Mouse (Mus musculus) left cerebral cortex, adult 8-10 months (tissue): ENCODE data around the gene Hoxd9. TPM values are rescaled to one million over a fixed set of nuclear protein-coding genes. Genes with fewer than 3 reads are reported as not detected.

Experiments
- DNase-seq, 2 experiments: peaks; one replicate each; pipeline ENCODE4 v3.0.0; 2022; ENCODE audit warnings: low spot score in 2 of 2
- total RNA-seq, 4 experiments: library from RNA; stranded (reverse); gene quantifications; 2 replicates each; pipeline ENCODE4 v1.2.4; 2022

Gene Hoxd9
- not detected for total RNA-seq

DNA sequence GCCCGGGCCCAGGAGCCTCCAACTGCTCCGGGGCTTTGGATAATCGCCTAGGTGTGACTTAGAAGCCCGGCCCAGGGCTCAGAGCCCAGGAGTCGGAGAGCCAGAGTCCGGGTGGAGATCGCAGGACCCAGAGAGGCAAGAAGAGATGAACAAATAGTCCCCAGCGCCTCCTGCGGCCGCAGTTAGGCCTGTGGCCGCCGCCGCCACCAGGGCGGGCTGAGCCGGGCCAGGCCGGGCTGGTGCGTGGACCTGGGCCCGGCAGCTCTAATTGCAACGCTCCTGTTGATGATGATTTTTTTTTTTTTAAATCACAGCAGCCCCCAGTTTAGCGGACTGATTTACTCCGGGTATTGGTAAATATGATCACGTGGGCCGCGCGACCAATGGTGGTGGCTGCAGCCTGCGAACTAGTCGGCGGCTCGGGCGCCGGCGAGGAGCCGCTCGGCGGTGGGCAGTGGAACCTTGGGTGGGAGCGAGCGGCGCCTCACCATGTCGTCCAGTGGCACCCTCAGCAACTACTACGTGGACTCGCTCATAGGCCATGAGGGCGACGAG is at the start of gene Hoxd9:
Gene Hoxd9, plus strand, starts transcription at position 161 of the 555 bp plus-strand sequence.
- no peak for DNase-seq

DNA sequence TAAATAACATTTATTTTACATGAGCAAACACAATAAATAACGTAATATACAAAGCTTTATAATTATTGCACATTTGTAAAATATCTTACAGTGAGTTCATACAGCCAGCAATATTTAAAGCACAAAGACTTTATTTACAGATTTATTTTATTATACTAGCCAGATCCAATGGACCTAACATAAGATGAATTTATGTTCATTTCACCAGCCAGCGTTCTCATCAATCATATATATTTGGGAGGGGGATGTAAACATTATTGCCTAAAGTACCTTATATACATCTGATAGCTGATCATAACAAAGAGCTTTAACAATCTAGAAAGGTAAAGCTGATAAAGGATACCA is 44.6 kb upstream of the Hoxd9 start:
- no peak for DNase-seq

DNA sequence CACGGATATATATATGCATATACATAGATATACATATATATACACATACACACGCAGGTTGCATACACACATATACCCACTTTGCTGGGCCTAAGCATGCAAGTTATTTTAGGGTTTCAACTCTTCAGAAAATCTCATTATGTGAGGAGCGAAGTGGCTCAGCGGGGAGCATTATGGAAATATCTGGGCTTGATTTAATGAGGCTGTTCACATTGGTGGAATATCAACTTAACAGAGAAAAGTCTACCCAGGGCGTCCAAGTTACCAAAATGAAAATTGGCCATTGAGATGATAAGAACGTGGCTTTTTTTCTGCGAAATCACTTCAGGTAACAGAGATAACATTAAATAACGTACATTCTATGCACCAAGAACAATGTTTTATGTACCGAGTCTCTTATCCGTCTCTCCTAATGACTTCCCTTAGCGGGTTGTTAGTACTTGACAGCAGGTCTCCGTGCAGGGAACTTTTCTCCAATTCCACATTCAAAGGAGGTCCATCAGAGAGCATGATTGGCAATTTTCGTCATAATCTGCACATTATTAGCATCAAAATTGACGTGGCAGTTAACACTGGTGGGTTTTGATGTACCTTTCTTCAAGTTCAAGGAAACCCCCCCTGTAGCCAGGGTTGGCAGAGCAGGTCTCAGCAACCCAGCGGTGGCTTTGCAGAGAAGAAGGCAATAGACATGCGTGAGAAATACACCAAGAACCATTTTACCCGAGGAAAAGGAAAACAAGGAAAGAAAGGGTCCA is 43.6 kb upstream of the Hoxd9 start:
- DNase-seq = no peak

DNA sequence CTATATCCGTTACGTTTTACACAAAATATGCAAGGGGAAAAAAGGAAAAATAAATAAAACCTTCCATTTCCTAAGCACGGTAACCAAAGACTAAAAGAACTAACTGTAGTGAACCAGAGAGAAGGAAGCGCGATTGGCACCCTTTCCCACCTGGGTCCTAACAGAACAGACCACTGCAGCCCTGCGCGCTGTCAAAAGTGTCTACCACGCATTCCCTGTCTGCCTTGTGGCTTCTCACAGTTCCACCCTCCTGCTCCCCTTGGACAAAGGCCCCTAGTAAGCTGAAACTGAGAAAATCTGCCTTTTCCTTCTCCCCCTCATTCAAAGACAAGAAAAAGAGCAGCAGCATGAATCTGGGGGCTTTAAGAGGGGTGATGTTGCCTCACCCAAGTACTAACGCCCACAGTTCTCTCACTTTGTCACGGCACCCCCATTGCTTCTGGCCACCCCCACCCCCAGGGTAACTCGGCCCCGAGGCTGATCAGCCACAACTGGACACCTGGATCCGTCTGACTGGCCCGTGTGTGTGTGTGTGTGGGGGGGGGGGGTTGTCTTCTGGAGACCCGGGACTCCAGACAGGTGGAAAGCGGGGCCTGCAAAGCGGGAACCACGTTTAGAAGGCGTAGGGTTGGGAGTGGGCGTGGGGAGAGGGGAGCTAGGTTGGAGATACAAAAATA is 42.6 kb upstream of the Hoxd9 start:
- no peak for DNase-seq

DNA sequence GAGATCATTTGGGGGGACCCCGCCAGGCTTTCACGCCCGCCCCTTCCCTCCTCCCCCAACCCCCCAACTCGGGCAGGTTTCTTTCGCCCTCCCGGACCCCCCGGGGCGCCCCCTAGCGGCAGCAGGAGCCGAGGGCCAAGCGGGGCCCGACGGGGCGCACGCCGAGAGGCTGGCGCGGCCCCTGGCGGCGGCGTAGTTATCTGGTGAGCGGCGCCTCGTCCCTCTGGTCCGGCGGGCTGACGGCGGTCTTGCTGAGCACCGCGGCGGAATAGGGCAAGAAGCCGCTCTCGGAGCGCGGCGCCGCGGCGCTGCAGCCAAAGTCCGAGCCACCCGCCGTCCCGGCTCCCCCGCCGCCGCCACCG is 42.1 kb upstream of the Hoxd9 start:
- no peak for DNase-seq

DNA sequence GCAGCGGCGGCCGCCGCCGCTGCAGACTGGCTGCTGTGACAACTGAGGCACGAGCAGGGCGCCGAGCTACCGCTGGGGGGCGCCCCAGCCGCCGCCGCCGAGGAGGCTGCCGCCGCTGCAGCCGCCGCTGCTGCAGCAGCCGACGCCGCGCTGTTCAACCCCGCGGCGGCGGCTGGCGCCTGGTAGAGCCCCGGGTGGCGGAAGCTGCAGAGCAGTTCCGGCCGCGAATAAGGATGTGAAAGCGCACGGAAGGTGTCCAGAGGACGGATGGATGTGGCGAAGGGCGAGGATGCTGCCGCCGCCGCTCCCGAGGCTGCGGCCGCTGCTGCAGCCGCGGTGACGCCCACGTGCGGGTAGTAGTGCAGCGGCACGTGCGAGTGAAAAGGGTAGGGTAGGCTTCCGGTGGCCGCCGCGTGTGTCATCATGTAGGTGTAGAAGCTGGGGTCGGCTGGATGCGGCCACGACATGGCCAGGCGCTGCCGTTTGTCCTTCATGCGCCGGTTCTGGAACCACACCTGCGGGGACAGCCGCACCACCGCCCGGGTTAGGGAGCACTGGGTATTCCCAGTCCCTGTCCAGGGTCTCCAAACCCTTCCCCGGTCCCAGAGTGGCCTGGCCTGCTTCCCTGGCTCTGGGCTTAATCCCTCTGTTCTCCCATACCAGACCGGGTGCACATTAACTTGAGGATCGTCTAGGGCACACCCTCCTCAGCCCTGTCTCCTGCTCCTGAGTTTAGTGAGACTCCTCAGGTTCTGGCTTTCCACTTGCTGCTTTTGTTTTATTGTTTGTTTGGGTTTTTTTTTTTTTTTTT is 41.5 kb upstream of the Hoxd9 start:
- DNase-seq = no peak

DNA sequence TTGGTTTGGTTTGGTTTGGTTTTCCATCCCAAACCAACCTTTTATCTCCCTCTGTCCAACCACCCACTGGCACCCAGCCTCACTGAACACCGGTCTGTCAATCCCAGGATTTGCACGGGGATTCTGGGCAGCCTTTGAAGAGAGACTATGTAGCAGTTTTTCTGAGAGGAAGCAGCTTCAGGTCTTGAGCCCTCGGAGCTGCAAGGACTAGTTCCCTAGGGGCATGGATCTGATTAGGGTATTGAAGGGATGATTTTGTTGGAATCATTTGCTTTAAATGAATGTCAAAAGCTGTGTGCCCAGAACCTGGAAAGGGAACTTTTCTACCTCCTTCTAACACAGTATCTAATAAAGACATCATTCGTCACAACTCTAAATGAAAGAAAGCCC is 40.9 kb upstream of the Hoxd9 start:
- DNase-seq = no peak

DNA sequence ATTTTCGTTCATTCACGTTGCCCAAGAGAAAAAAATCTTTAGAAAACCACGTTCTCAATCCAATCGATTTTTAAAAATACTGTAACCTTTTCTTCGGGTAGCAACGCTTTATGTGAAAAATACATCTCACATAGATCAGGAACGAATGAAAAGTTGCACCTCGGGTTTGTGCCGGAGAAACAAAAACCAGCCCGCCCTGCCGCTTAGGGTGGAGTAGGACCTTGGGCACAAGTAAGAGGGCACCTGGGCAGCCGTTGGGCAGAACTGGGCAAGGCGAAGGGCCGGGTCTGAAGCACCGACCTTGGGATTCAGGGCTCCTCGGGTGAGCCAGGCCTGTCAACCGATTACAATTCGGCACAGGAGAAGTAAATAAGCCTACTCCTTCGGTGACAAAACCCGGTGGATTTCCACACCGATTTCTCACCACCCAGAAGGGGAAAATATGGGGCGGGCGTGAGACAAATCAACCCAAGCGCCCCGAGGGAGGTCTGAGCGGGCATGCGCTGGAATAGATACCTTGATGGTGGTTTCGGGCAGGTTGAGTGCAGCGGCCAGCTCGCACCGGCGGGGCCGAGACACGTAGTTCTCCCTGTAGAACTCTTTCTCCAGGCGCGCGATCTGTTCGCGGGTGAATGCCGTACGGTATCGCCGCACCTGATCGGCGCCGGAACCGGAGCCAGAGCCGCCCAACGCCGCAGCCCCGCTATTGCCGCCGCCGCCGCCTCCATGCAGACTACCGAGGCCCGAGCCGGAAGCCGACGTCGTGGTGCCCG is 40.1 kb upstream of the Hoxd9 start:
- no peak for DNase-seq

DNA sequence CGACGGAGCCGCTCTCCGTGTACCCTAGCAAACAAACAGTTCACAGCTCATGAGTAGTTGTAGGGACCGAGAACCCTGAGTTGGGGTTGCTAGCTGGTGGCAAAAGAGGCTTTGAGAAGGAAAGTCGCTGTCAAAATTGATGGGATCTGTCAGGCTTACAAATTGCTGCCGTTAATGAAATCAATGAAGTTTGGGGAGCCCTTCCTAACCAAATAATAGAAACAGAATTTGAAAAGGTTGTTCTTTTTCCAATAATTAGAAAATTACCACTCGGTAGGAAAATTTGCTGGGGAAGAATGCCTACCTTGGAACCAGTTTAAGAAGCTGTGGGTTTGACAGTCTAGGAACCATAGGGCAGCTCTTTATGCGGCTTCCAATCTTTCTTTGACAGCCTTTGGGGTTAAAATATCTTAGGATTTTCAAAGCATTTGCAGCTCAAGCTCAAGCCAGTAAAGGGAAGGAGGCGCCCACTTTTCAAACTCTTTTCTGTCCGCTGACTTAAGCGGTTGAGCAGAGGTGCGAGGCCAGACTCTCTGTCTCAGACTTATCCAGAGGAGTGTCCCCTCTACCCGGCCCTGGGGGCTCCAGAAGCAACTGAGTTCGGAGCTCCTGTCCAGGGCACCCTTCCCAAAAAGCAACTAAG is 39.4 kb upstream of the Hoxd9 start:
- no peak for DNase-seq

DNA sequence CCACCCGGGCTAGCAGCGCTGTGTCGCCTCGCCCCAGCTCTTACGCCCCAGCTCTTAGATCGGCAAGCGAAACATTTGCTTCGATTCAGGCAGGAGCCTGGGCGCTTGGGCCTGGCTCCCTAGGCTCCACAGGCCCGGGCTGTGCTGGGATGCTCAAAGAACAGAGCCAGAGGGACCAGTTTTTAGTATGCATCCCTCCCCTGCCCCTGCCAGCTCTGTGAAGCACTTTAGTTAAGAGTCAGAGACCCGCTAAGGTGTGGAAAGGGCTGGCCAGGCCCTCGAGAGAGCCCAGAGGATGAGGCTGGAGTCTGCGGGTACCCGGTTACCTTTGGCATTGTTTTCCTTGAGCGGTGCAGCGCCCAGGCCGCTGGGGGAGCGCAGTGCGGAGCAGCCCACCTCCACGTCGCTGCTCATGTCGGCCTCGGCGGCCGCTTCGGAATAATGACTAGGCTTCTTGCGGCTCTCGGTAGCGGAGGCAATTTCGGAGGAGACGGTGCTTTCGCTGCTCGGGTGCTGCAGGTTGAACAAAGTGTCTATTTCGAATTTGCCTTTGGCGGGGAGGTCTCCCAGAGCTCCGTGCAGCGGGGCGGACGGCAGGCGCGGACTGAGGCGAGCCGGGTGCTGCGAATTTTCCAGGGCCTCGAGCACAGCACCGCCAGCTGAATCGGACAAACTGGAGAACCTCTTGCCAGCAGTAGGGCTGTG is 38.7 kb upstream of the Hoxd9 start:
- no peak for DNase-seq

DNA sequence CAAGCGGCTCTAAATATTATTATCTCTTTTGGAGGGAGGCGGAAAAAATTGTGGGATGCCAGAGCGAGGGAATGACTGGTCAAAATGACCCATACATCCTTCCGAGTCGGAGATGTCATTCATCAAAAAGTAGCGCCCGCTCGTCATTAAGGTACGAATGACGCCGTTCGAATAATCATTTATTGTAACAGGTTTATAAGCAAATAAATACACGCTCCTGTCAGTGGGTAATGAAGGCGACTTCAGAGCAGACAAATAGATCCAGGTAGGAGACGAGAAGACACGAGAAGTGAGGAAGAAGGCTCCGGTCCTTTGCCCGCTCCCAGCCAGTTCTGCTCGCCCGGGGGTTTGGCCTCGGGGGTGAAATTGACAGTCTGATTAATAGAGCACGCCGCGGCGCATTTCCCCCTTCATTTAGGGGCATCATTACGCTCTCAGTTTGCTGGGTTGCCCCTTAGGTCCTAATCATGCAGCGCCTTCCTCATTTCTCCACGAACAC is 38.0 kb upstream of the Hoxd9 start, which contains the start of gene Evx2:
Gene Evx2, minus strand, starts transcription at position 51 of the 499 bp plus-strand sequence.
- DNase-seq = no peak

DNA sequence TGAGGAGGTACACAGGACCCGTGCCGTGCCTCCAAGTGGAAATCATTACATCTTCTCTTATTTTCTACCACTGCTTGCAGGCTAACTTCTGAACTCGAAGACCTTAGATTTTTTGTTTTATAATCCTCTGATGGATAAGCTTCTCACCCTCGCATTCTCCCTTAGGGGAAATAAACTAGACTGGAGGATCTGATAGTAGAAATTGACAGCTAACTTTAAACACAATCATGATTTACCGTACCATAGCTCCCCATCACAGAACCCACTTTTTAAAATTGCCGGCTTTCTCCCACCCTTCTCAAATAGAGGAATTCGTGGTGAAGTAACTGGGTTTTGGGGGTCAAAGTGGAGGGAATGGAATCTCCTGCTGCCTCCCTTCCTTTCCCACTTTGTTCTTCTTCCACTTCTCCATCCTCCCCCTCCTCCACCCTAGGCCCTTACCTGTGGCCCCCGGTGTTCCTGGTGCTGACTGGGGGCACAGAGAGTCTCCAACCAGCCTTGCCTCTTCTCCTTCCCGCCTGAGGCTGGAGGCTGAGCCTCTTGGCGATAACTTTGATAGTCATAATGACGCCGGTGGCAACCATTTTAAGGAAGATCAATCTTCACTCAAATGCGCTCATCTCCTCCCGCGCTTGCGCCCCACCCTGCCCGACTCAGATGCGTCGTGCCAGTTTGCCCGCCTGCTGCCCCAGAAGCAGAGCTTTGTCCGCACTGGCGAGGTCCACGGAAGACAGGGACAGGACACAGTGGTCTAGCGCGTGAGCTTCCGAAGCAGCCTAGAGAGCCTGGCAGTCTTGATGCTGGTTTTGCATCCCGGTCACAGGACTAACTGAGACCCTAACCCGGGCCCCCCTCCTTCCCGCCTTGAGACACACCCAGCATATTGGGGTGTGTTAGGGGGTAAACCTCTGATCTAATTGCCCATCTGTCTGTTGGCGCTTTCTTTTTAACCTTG is 36.8 kb upstream of the Hoxd9 start:
- DNase-seq = no peak

DNA sequence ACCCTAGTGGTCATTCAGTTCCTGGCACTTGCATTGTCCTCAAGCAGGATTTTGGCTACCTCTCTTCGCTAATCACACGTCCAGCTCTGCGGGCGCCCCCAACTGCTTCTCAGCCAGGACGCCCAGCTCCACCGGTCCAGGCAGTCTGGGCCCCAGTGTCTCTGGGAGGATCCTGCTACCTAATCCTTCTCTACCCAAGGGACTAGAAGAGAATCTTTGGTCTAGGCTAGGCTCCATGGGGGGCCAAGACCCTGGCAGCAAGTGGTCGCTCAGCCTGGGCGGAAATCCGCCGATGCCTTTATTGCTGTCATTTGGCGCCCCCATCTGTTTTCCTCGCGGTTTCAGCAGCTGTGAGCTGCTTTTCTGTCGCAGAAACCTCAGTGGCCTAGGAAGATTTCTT is 35.8 kb upstream of the Hoxd9 start:
- DNase-seq = no peak

DNA sequence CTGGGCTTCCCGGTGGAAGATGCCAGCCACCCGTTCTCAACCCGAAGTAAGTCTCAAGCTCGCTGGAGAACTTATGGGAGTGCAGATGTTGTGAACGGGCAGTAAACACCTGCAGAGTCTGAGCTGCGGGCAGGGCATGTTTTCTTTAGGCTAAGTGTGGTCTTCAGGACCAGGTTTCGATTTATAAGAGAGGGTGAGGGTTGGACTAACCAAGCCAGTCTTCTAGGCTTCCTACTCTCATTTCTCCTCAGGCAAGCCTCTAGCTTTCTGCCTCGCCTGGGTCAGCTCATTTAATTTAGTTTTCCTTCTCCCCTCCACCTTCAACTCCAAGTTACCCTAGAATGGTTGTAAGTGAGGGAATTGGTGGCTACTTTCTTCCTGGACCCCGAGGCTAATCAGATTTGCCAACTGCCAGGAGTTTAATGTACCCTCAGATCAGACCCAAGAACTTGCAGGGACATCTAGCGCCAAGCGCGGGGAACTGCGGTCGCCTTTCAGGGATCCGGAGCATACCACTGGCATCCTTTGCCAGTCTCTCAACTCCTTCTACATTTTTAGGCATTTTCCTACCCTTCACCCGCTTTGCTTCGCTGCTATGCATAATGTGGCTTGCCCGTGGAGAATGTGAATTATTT is 34.1 kb upstream of the Hoxd9 start:
- no peak for DNase-seq

DNA sequence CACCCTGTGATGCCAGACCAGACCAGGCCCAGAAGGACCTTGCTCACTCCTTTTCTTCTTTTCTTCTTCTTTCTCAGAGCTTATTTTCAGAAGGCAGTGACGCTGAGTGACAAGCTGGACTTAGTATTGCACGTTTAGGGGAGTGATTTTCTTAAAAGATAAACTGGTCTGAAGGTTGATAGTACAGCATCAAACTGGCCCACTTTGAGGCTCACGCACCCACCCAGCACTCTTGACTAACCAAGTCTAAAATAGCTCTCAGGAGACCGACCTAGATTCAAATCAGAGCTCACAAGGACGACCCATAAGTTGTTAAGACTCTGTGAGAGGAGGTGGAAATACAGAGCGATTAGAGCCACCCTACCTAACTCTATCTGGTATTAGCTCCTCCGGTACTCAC is 31.1 kb upstream of the Hoxd9 start:
- DNase-seq = no peak

DNA sequence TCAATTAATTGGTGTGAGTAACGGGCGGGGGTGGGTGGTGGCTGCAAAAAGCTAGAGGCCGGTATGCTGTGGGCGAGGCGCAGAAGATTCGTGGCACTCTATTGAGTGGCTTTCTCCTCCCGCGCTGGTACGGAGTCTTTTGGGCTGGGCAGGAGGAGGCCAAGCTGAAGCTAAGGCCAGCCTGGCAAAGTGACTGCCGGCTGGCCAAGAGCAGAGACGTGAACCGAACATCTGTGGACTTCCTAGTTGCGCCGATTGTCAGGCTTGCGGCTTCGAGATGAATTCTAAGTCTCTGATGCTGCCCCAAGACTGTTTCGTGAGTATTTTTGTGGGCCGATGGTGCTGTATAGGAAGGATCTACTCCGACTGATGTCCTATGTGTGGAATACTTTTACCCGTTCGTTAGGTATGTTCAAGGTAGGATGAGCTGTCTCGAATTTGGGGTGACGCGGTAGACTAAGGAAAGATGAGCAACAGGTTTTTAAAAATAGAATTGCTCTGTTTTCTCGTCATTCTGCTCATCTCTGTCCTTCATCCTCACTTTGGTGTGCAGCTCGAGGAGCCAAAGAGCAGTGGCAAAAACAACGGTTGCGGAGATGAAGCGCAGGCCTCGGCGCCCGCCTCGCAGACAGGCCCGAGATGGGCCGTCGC is 30.2 kb upstream of the Hoxd9 start:
- no peak for DNase-seq

DNA sequence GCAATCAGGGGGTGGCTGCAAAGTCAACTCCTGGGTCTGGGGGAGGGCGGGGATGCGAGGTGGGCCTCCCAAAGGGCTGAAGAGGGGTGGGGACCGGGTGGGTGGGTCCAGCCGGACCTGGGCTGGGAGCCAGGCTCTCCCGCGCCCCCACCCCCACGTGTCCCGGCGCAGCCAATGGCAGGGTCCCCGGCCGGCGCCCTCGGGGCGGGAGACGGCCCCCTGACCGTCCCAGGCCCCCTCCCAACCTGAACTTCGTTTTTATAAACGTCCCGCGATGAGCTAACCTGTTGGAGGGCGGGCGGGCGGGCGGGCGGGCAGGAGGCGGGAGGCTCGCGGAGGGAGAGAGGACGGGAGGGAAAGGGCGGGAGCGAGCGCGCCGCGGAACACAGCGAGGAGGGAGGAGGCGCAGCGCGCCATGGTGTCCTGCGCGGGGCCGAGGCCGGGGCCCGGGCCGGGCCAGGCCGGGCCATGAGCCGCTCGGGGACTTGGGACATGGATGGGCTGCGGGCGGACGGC is 29.6 kb upstream of the Hoxd9 start, which contains the start of gene Hoxd13:
Gene Hoxd13, plus strand, starts transcription at position 469 of the 516 bp plus-strand sequence.
- no peak for DNase-seq
